Mouse (Mus musculus) liver, embryonic 18 days (tissue): ENCODE measurements around the gene Muc16. TPM values are rescaled to one million over a fixed set of nuclear protein-coding genes. Genes with fewer than 3 reads are reported as not detected.

Source experiments
- polyA plus RNA-seq: library from polyadenylated mRNA; depleted of rRNA; stranded (reverse); fragments of >200 nt; gene quantifications from 2 replicates; pipeline ENCODE4 v1.2.3, GENCODE M21; 2012; rRNA removed

The Muc16 gene
- polyA plus RNA-seq = 0.77 and 0.95 TPM in 2 replicates

GRCm38 (mm10) chr9:18674480-18675154 is at the start of gene Muc16:
Gene Muc16, minus strand, starts transcription at chr9:18674530.

GRCm38 (mm10) chr9:18478168-18478567 is 196.2 kb downstream of the Muc16 start, which contains the start of the genes Zfp558 and Mbd3l1:
Gene Zfp558, minus strand, starts transcription at chr9:18478268.
Gene Mbd3l1, plus strand, starts transcription at chr9:18478359.

Other genes with a start within 250 kb of the Muc16 start
- not detected in 2 replicates for gene Mbd3l2, start 243.9 kb downstream of the Muc16 start, polyA plus RNA-seq
- 0.20 and 0.34 TPM in 2 replicates for gene Zfp558, start 196.3 kb downstream of the Muc16 start, polyA plus RNA-seq
- gene Mbd3l1, start 196.2 kb downstream of the Muc16 start, polyA plus RNA-seq = not detected in 2 replicates
- not detected in 2 replicates for gene Olfr24, start 89.5 kb upstream of the Muc16 start, polyA plus RNA-seq
- not detected in 2 replicates for gene Olfr828, start 145.0 kb upstream of the Muc16 start, polyA plus RNA-seq
- gene Olfr829, start 180.4 kb upstream of the Muc16 start, polyA plus RNA-seq = 0.01 TPM in 1 of 2 replicates, not detected in the other
- not detected in 2 replicates for gene Olfr830, start 200.2 kb upstream of the Muc16 start, polyA plus RNA-seq